Mouse (Mus musculus) T-helper 17 cell (primary cell): ENCODE data around the gene Zfp618.

Source experiments
- in situ Hi-C, 2 experiments: fragments of 300-600 bp; cut with MboI, MseI; formaldehyde crosslinking; loops; 1 replicate in 1 of 2; 2 replicates in 1 of 2; pipeline ENCODE4 v1.15.1; 2025; ENCODE audit warnings: high pct_unique_total_duplicates in 2 of 2

Zfp618 gene

DNA sequence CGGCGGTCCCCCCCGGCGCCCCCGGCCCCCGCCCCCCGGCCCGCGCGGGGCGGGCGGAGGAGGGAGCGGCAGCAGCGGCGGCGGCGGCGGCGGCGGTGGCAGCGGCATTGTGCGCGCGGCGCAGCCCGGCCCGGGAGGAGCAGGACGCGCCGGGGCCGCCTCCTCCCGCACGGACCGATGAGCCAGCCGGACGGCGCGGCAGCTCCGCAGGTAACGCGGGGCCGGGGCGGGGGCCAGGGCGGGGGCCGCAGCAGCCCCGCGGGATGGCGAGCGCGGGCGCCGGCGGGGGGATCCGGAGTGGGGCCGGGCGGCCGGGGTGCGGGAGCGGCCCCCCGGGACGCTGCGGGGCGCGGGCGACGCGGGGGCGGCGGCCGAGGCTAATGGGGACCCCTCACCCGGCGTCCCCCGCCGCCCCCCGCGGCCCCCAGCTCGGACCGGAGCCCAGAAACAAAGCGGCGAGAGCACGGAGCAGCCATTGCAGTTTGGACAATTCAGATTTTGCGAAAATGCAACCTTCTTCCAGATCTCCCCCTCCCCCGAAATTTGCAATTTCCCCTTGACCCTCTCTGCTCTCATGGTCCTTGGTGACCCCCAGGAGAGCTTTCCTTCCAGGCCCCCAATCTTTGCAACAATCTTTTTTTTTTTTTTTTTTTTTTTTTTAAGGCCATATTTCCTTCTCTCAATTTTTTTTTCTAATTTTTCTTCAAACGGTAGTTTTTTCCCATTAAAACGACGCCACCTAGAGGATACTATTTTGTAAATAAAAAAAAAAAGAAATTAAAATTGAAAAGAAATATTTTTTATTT is at the start of gene Zfp618:
Gene Zfp618 (plus strand): TSS at position 77 of the 806 bp plus-strand sequence.
- in situ Hi-C loops = no loop called here

- in situ Hi-C loops = no loop called here
These were observed 48.3 kb upstream of the Zfp618 start for GRCm38 (mm10) chr4:62917056-62917455.

DNA sequence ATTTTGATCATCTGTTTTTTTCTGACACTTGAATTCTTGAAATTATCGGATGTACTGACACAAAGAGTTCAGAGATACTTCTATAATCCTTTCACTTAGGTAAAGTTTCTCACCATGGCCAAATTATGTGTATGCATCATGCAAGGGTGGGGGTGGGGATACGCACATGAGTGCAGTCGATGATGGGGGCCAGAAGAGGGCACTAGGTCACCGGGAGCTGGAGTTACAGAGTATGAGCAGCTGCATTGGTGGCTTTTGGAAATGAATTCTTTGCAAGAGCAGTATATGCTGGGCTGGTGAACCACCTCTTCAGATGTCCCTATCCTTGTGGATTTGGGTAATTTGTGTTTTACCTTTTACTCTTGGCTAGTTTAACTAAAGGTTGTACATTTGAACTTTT is 31.6 kb upstream of the Zfp618 start:
- in situ Hi-C loops = no loop called here

DNA sequence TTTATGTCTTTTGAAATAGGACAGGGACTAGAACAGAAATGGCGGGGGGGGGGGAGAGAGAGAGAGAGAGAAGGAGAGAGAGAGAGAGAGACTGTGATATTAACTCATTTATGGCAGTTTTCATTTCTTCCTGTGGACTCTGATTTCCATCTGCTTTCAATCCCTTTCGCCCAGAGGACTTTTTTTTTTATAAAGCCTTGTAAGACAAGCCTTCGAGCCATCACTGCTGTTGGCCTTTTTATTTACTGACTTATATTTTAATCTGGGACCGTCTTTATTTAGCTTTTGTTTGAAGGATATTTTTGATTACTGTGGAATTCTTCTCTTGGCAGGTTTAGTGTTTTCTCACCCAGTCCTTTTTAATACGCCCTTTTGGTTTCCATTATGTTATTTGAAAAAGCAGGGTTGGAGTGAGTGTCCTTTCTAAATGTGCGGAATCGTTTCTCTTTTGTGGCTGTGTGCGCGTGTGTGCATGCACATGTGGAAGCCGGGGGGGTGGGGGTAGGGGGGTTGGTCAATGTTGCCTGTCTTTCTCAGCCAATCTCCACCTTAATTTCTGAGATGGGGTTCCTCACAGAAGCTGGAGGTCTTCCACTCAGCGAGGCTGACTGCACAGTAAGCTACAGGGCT is 29.7 kb upstream of the Zfp618 start:
- in situ Hi-C loops = no loop called here

- in situ Hi-C loops = loop anchor here in 1 of 2 experiments (5.0 kb wide), 1 partner anchor 175 kb away; no protein-coding TSS in a partner anchor
These were observed 23.1 kb upstream of the Zfp618 start for GRCm38 (mm10) chr4:62941961-62942892.

DNA sequence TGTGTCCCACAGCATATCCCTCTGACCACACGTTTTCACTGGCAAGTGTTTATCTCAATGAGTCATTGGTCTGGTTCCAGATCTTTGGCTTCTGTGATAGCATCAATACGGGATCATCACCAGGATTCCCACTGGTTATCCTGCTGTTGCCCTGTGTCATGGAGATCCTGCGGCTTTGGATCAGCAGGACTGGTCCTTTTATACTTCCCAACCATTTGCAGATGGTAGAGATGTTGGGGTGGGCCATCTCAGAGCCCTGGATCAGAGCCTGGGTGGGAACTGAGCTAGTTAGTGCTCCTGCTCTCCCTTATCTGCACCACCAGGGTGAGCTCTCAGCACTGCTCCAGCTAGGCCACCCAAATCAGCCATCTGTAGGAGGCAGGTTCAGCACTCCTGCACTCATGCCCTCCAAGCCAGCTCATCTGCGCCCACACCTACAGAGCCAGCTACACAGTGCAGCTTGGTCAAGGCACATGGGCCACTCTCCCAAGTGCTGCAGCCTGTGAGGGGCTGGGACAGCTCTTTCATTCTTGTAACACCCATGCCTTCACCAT is 21.0 kb upstream of the Zfp618 start:
- in situ Hi-C loops = loop anchor here in 1 of 2 experiments (5.0 kb wide), 1 partner anchor 173 kb away; no protein-coding TSS in a partner anchor

- in situ Hi-C loops = no loop called here
These were observed 1.6 kb upstream of the Zfp618 start for GRCm38 (mm10) chr4:62963806-62964205.

DNA sequence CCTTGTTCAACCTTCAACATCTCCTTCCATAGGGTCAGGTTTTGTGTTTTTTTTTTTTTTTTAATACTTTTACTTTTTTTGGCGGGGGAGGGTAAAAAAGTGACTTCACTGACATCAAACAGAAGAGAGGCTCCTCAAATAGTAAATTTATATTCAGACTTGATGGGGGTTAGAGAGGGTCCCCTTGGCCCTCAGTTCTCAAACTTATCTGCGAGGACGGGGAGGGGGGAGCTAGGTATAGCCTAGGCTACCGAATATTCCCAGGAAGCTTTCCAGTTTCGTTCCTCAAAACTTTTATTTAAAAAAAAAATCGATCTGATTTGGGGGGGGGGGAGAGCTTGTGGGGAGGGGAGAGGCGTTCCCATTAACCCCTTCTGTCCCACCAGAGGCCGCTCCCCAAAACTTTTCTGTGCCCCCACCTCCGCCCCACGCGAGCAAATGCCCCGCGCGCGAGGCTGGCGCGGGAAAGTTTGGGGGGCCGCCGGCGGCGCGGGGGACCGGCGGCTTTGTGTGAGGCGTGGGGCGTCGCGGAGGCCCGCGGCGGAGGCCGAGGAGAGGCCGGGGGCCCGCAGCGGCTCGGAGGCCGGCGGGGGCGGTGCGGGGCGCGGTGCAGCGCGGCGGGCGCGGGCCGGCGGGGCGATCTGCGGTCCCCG is 403 bp upstream of the Zfp618 start:
- in situ Hi-C loops = no loop called here

GRCm38 (mm10) chr4:62969526-62969925 is 4.2 kb downstream of the Zfp618 start:
- in situ Hi-C loops = no loop called here

DNA sequence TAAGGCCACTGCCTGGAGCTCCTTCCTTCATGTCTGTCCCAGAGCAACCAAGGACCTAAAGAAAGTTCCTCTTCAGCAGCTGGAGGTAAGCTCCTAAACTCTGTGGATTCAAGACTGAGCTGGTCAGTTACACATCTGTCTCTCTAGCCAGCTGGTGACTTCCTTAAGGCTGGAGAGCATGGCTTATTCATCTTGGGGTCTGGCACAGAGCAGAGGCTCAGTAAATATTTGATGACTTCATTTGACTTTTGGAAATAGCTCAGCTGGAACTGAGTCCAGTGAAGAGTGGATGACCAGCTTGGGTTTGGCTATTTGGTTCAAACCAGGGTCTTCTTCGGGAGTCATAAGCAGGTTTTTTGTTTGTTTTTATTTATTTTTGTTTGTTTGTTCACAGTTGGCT is 6.6 kb downstream of the Zfp618 start:
- in situ Hi-C loops = loop anchor here in 1 of 2 experiments (10.0 kb wide), 1 partner anchor 753 kb away; no protein-coding TSS in a partner anchor

GRCm38 (mm10) chr4:62973086-62973485 is 7.7 kb downstream of the Zfp618 start:
- in situ Hi-C loops = loop anchor here in 1 of 2 experiments (10.0 kb wide), 1 partner anchor 752 kb away; no protein-coding TSS in a partner anchor

DNA sequence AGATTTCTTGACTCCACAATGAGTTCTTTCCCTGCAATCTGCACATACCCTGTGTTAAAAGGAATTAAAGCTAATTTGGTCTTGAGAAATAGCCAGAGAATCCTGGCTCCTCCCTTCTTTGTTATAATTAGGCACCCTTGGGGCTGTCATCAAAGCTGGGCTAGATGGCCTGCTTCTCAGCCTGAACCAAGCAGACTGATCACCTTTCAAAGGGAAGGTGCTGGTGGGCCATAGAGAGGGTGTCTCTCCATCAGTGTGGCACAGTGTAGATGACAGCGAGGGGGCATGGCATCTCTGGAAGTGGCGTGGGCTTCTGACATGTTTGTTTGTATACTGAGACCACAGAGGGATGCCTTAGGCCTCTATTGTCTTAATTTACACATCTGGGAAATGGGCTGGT is 9.5 kb downstream of the Zfp618 start:
- in situ Hi-C loops = loop anchor here in 1 of 2 experiments (10.0 kb wide), 1 partner anchor 750 kb away; no protein-coding TSS in a partner anchor

DNA sequence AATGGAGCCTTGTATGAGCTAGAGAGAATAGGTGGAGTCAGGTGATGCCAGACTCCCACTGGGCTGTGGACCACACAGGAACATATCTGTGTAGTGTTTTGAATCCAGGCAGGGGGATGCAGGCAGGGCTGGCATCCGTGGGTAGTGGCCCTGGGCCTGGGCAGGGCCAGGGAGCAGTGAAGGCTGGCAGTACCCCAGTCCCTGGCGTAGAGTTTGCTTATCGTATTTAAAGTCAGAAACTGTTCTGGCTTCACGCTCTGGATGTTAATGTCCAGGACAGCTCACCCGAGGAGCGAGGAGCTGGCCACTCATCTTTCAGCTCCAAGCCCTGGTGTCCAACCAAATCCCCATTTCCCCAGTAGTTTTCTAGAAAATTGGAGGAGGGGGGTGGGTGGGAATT is 10.2 kb downstream of the Zfp618 start:
- in situ Hi-C loops = loop anchor here in 1 of 2 experiments (10.0 kb wide), 1 partner anchor 749 kb away; no protein-coding TSS in a partner anchor

GRCm38 (mm10) chr4:62977454-62977853 is 12.1 kb downstream of the Zfp618 start:
- in situ Hi-C loops = loop anchor here in 1 of 2 experiments (10.0 kb wide), 1 partner anchor 747 kb away; no protein-coding TSS in a partner anchor

- in situ Hi-C loops = loop anchor here in 1 of 2 experiments (10.0 kb wide), 1 partner anchor 746 kb away; no protein-coding TSS in a partner anchor
These were observed 13.1 kb downstream of the Zfp618 start for GRCm38 (mm10) chr4:62978501-62978911.

GRCm38 (mm10) chr4:62981572-62981971 is 16.2 kb downstream of the Zfp618 start:
- in situ Hi-C loops = no loop called here

- in situ Hi-C loops = no loop called here
These were observed 18.2 kb downstream of the Zfp618 start for GRCm38 (mm10) chr4:62983556-62983955.

DNA sequence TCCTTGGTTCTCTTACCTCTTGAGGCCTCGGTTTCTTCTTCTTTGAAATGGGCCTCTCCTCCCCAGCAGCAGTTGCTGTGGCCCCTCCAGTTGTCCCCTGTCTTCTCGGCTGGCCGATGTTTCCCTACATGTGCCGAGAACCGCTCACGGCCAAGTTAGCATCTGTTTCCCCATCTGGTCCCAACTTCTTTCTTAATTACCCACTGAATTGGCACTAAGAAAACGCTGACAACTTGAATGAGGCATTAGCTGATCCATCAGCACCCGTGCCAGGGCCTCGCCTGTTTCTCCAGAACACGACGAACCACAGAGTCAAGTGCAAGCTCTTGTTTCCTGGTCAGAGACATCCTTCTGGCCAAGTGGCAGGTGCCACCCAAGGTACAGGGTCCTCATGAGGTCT is 26.0 kb downstream of the Zfp618 start:
- in situ Hi-C loops = no loop called here

DNA sequence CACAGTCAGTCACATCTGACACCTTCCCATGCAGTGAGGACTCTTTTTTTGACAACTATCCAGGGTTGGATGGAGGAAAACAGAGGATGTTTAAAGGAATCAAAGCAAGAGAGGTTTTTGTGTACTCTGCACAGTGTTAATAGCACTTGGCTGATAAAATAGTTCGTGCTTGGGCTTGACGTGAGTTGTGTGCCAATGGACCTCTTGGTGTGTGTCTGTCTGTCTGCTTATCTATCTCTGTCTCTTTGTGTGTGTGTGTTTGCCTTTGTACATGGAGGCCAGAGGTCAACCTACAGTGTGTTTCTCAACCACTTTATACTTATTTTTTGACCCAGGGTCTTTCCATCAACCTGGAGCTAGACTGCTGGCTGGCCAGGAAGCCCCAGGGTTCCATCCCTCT is 27.8 kb downstream of the Zfp618 start:
- in situ Hi-C loops = no loop called here

- in situ Hi-C loops = no loop called here
These were observed 32.2 kb downstream of the Zfp618 start for GRCm38 (mm10) chr4:62997606-62998005.
